Mouse (Mus musculus): Measurements from ENCODE around the gene Ablim2. TPM values are rescaled to one million over a fixed set of nuclear protein-coding genes. Genes with fewer than 3 reads are reported as not detected.

The Ablim2 gene
- polyA plus RNA-seq (2012; rRNA removed) = 4.3 and 5.8 TPM in 2 replicates

DNA sequence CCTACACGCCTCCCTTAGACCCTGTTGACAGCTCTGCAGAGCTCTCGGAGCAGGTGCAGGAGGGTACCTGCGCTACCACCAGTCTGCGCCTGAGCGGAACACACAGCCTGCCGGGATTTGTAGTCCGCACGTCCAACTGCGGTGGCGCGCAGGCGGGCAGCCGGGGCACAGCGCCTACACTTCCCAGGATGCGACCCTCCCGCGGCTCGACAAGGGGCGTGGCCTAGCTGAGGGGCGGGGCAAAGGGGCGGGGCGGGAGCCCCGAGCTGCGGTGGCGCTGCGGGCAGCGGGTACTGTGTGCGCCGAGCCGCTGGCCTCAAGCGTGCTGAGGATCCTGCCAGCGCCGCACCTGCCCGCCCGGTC lies at the start of gene Ablim2:
Gene Ablim2, plus strand, starts transcription at position 242 of the 363 bp plus-strand sequence.

DNA sequence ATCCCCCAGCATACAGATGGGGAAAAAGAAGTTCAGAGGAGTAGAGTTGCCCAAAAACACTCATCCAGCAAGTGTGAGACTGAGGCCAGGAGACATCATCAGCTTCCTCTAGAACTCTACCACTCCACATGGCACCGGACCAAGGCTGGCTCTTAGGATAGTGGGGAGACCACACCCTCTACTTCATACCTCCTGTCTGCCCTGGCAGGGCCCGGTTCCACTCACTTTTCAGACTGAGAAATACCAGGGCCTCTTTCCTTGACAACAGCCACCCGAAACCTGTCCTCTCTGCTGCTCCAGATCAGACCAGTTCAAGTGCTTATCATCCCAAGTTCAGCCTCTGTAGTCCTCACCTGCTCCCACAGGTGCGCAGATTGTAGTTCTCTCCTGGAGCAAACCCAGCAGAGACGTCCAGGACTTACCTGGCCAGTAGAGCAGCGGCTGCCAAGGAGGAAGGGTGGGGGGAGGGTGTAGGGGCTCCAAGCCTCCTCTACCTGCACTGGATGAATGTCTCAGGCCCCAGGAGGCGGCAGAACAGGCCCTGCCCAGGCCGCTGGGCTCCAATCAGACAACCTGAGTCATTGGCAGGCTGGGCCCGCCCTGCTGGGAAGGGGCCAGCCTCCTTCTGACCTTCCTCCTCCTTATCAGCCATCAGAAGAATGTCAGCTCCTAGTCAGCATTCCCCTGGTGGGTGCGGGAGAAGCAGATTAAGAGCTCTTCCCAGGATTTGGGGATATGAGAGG lies 18.0 kb upstream of the Ablim2 start, which contains the start of gene Sh3tc1:
Gene Sh3tc1, minus strand, starts transcription at position 452 of the 743 bp plus-strand sequence.

DNA sequence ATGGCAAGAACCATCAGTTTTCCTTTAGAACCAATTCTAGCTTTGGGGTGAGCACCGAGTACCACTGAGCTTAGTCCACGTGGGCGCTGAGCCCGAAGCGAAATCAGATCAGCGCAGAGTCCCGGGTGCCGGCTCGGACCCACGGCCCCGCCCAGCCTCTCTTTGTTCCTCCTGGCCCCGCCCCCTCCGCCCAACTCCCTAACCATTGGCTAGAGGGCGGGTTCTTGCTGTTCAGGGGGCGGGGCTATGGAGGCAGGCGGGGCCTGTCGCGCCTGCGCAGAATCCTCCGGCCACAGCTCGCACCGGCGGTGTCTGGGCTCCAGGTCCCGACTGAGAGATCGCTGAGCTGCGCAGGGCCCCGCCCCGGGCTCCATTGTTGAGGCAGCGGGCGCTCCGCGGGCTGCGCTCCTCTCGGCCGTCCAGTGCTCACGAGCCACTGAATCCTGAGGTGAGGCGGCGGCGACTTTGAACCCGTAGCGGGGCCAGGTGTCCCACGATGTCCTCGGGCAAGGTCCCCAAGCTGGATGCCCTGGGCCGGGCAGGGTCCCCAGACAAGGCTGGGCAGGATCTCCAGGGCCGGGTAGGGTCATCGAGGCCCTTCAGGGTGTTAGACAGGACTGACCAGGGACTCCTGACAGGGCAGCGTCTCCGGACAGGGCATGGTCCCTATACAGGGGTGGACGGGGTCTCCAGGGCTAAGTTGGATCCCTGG lies 135.6 kb downstream of the Ablim2 start, which contains the start of gene Afap1:
Gene Afap1, plus strand, starts transcription at position 227 of the 712 bp plus-strand sequence.

Other genes starting within 250 kb of the Ablim2 start
- 2.4 and 3.0 TPM in 2 replicates for gene Cpz, start 232.2 kb upstream of the Ablim2 start, polyA plus RNA-seq (2012; rRNA removed)
- 1.5 and 2.1 TPM in 2 replicates for gene Trmt44, start 182.8 kb upstream of the Ablim2 start, polyA plus RNA-seq (2012; rRNA removed)
- gene Acox3, start 174.8 kb upstream of the Ablim2 start, polyA plus RNA-seq (2012; rRNA removed) = 10.8 and 13.8 TPM in 2 replicates
- gene Htra3, start 78.1 kb upstream of the Ablim2 start, polyA plus RNA-seq (2012; rRNA removed) = 51.9 and 80.2 TPM in 2 replicates
- gene Sh3tc1, start 17.9 kb upstream of the Ablim2 start, polyA plus RNA-seq (2012; rRNA removed) = 3.9 and 5.3 TPM in 2 replicates
- gene Afap1, start 135.4 kb downstream of the Ablim2 start, polyA plus RNA-seq (2012; rRNA removed) = 4.6 and 5.7 TPM in 2 replicates